In genomic region chr5:30618376-30619003, GRCm38 (mm10) we compare ENCODE assay signal across 19 mouse cellular contexts. TPM values are rescaled to one million over a fixed set of nuclear protein-coding genes. Genes with fewer than 3 reads are reported as not detected.
DNase-seq lines count a peak whose midpoint lies in the region; ATAC-seq and TF ChIP-seq lines count a peak whose summit lies in the region.
"Had no signal": no experiment of that assay in that cellular context is flagged by ENCODE, and none has a peak within 500 bp of the region (broad histone marks: within the 10 kb centered on the region; RNA-seq: fewer than 3 reads in every experiment).

No protein-coding gene starts in this region.

- 82% methylated on average over 8 of the region's 8 CpGs for WGBS in heart, embryonic 15.5 days
- 78% methylated on average over 8 of the region's 8 CpGs for WGBS in heart, postnatal 0 days

- peaks cover 62% of the 10 kb centered on the region for H3K4me1 ChIP-seq in heart, embryonic 15.5 days (replicated peaks)
- peaks cover 50% of the 10 kb centered on the region for H3K4me1 ChIP-seq in heart, postnatal 0 days (ENCODE audit: control insufficient read depth, insufficient read depth)

- H3K27ac ChIP-seq in heart, embryonic 15.5 days, result peak overlapping the region; percentile 88
- peak overlapping the region; percentile 92 for H3K27ac ChIP-seq in heart, postnatal 0 days (ENCODE audit: low read depth)
- H3K27ac ChIP-seq: embryonic facial prominence, embryonic 10.5 days; kidney, postnatal 0 days; limb, embryonic 13.5 days; midbrain, embryonic 13.5 days; neural tube, embryonic 13.5 days had no signal

- H3K4me3 ChIP-seq in heart, embryonic 15.5 days, result no peak overlapping the region
- H3K4me3 ChIP-seq in heart, postnatal 0 days (ENCODE audit: low read depth, low read length), result no peak overlapping the region
- H3K4me3 ChIP-seq: embryonic facial prominence, embryonic 10.5 days; limb, embryonic 13.5 days; midbrain, embryonic 13.5 days; neural tube, embryonic 13.5 days had no signal

- H3K9me3 ChIP-seq in heart, embryonic 15.5 days (replicated peaks), result no peaks in the 10 kb centered on the region
- H3K9me3 ChIP-seq in heart, postnatal 0 days (replicated peaks; ENCODE audit: control insufficient read depth, low read length), result no peaks in the 10 kb centered on the region
- H3K9me3 ChIP-seq: embryonic facial prominence, embryonic 10.5 days; limb, embryonic 13.5 days; midbrain, embryonic 13.5 days; neural tube, embryonic 13.5 days had no signal

- no peaks in the 10 kb centered on the region for H3K36me3 ChIP-seq in heart, embryonic 15.5 days
- no peaks in the 10 kb centered on the region for H3K36me3 ChIP-seq in heart, postnatal 0 days (replicated peaks; ENCODE audit: control insufficient read depth, insufficient read depth, low read length)
- H3K36me3 ChIP-seq: embryonic facial prominence, embryonic 10.5 days; limb, embryonic 13.5 days; midbrain, embryonic 13.5 days; neural tube, embryonic 13.5 days had no signal

- peaks cover 25% of the 10 kb centered on the region for H3K27me3 ChIP-seq in heart, embryonic 15.5 days
- H3K27me3 ChIP-seq in heart, postnatal 0 days (ENCODE audit: control insufficient read depth, insufficient read depth, low read length), result peaks cover 14% of the 10 kb centered on the region

- no peak overlapping the region for H3K9ac ChIP-seq in heart, embryonic 15.5 days
- no peak overlapping the region; the same call in 1 of the 2 replicates for H3K9ac ChIP-seq in heart, postnatal 0 days (replicated peaks; ENCODE audit: low read depth, low read length)
- H3K9ac ChIP-seq: limb, embryonic 13.5 days; midbrain, embryonic 13.5 days; neural tube, embryonic 13.5 days had no signal

- H3K4me2 ChIP-seq in heart, embryonic 15.5 days, result no peak overlapping the region
- no peak overlapping the region for H3K4me2 ChIP-seq in heart, postnatal 0 days (ENCODE audit: low read depth, low read length)
- H3K4me2 ChIP-seq: limb, embryonic 13.5 days; midbrain, embryonic 13.5 days; neural tube, embryonic 13.5 days had no signal

- peak; percentile 59 to 64 for DNase-seq in adrenal gland, adult (ENCODE audit: inconsistent age in 2 of 2, low spot score in 1 of 2)
- DNase-seq in adrenal gland, postnatal 25 days, result no peak
- DNase-seq in heart, adult 11 months, result peak; percentile 86
- no peak for DNase-seq in heart, postnatal 10 days
- no peak for DNase-seq in heart, postnatal 14 days
- no peak for DNase-seq in heart, postnatal 0 days (ENCODE audit: low spot score)
- DNase-seq in gastrocnemius, postnatal 25 days, result no peak
- DNase-seq: cerebellum, postnatal 36 days; layer of hippocampus, postnatal 36 days; right cerebral cortex, adult 18-20 months; thymus, postnatal 36 days had no signal

- no peak for TF ChIP-seq EP300 in heart, postnatal 0 days (IDR thresholded peaks at IDR 0.05; ENCODE audit: low read depth)

- intact Hi-C loops in heart, postnatal 10 days (cut with DNase I), result no loop called here
- intact Hi-C loops in heart, postnatal 14 days (cut with DNase I), result loop anchor here (5.0 kb wide), 1 partner anchor 41 kb away; no protein-coding TSS in a partner anchor

- TF ChIP-seq CTCF in heart, postnatal 0 days (IDR thresholded peaks at IDR 0.05; ENCODE audit: low read depth), result no peak

- ATAC-seq in heart, embryonic 15.5 days (replicated peaks; ENCODE audit: insufficient number of reproducible peaks, insufficient read depth, low FRiP score, low read depth), result no peak
- no peak for ATAC-seq in heart, postnatal 0 days (ENCODE audit: insufficient read depth, low read depth)
- ATAC-seq: hindbrain, embryonic 16.5 days; midbrain, embryonic 13.5 days had no signal

RNA-seq across cellular contexts. Expression of gene Slc35f6, which starts 29.2 kb away (rescaled TPM):
- 51.4 and 52.6 TPM in 2 replicates for total RNA-seq in adrenal gland, postnatal 25 days (2021)
- total RNA-seq in heart, postnatal 10 days (2021), result 10 to 100 TPM; 42.1 to 45.4 TPM
- 22.2 and 28.2 TPM in 2 replicates for polyA plus RNA-seq in heart, embryonic 15.5 days (2015; fragmentation: Nextera tagmentation; extraction: Ambion mirVana)
- 10 to 100 TPM; 37.4 to 39.9 TPM for total RNA-seq in heart, postnatal 14 days (2021)
- 61.3 and 86.8 TPM in 2 replicates for total RNA-seq in heart, postnatal 0 days (2014; rRNA removed; ENCODE audit: low replicate concordance)
- 30.5 and 31.7 TPM in 2 replicates for polyA plus RNA-seq in heart, postnatal 0 days (2015; fragmentation: Nextera tagmentation; extraction: Ambion mirVana)
- total RNA-seq in gastrocnemius, postnatal 25 days (2021), result 10 to 100 TPM in 1 of 2 experiments, 1 to 10 TPM in 1; 9.5 to 12.0 TPM

RNA-seq across cellular contexts. Expression of gene Kcnk3, which starts 30.5 kb away (rescaled TPM):
- total RNA-seq in adrenal gland, postnatal 25 days (2021), result 1,220 and 1,477 TPM in 2 replicates
- total RNA-seq in heart, postnatal 10 days (2021), result 100 to 1,000 TPM; 159 to 183 TPM
- 16.5 and 27.5 TPM in 2 replicates for polyA plus RNA-seq in heart, embryonic 15.5 days (2015; fragmentation: Nextera tagmentation; extraction: Ambion mirVana)
- 100 to 1,000 TPM; 181 to 186 TPM for total RNA-seq in heart, postnatal 14 days (2021)
- total RNA-seq in heart, postnatal 0 days (2014; rRNA removed; ENCODE audit: low replicate concordance), result 55.5 and 70.0 TPM in 2 replicates
- polyA plus RNA-seq in heart, postnatal 0 days (2015; fragmentation: Nextera tagmentation; extraction: Ambion mirVana), result 36.4 and 45.3 TPM in 2 replicates
- 1 to 10 TPM in 1 of 2 experiments, under 1 TPM in 1; 0.20 to 1.4 TPM for total RNA-seq in gastrocnemius, postnatal 25 days (2021)
- total RNA-seq: megakaryocyte progenitor cell, adult 5-6 weeks had no signal

RNA-seq across cellular contexts. Expression of gene Cenpa, which starts 48.1 kb away (rescaled TPM):
- total RNA-seq in adrenal gland, postnatal 25 days (2021), result 15.1 and 19.2 TPM in 2 replicates
- total RNA-seq in heart, postnatal 10 days (2021), result 10 to 100 TPM; 85.5 to 86.1 TPM
- polyA plus RNA-seq in heart, embryonic 15.5 days (2015; fragmentation: Nextera tagmentation; extraction: Ambion mirVana), result 210 and 218 TPM in 2 replicates
- total RNA-seq in heart, postnatal 14 days (2021), result 10 to 100 TPM; 56.0 to 67.6 TPM
- total RNA-seq in heart, postnatal 0 days (2014; rRNA removed; ENCODE audit: low replicate concordance), result 87.9 and 158 TPM in 2 replicates
- polyA plus RNA-seq in heart, postnatal 0 days (2015; fragmentation: Nextera tagmentation; extraction: Ambion mirVana), result 128 and 158 TPM in 2 replicates
- total RNA-seq in gastrocnemius, postnatal 25 days (2021), result 1 to 10 TPM; 3.2 to 6.5 TPM

Comparison
In these comparisons a context has a peak if more than half of its experiments do, and no peak if none do; other contexts are left out.
1. DNase-seq: peak in adrenal gland, adult (2 of 2) and heart, adult 11 months (single experiment); none in adrenal gland, postnatal 25 days (single experiment), heart, postnatal 10 days (0 of 2), heart, postnatal 14 days (0 of 2), heart, postnatal 0 days (single experiment) and gastrocnemius, postnatal 25 days (single experiment).
2. RNA of gene Kcnk3, which starts 30.5 kb away (total RNA-seq): 1,220 to 1,477 TPM in adrenal gland, postnatal 25 days, 181 to 186 TPM in heart, postnatal 14 days, 159 to 183 TPM in heart, postnatal 10 days and 55.5 to 70.0 TPM in heart, postnatal 0 days; 0.20 to 1.4 TPM in gastrocnemius, postnatal 25 days; every median in the first group is over 10 times any median in the second.